Mouse (Mus musculus): ENCODE results near the gene Naa11. TPM values are rescaled to one million over a fixed set of nuclear protein-coding genes. Genes with fewer than 3 reads are reported as not detected.

Naa11 gene
- not detected in 2 replicates for polyA plus RNA-seq (2012; rRNA removed)

GRCm38 (mm10) chr5:97392160-97392559, at the start of gene Naa11:
Naa11 (minus strand) TSS chr5:97392379.

Other genes starting within 250 kb of the Naa11 start
- gene Gk2, start 64.6 kb upstream of the Naa11 start, polyA plus RNA-seq (2012; rRNA removed), result not detected in 2 replicates